Mouse (Mus musculus): ENCODE data around the gene Atp10a. TPM values are rescaled to one million over a fixed set of nuclear protein-coding genes. Genes with fewer than 3 reads are reported as not detected.

Atp10a gene
- polyA plus RNA-seq, 1 experiment from 2014 or later: 2.7 TPM

DNA sequence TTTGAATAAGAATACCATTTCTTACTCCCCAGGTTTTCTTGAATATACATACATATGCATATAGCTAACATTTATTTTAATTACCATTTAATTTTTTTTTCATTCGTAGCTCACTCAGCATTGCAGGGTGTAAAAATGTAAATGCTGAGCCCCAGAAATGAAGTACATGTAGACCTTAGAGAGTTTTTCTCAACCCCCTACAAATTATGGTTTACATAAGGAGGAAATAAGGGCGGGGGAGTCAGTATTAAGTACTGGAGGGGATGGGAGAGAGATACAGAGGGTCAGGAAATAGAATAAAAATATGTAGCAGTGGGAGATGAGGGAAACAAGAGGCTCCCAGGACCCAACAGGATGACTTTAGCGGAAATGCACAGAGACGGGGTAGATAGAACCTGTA lies 188.5 kb downstream of the Atp10a start:
- H3K27me3 ChIP-seq (ENCODE audit: control insufficient read depth, insufficient read depth, low read length): no peaks in the 10 kb centered on the region
- H3K36me3 ChIP-seq (ENCODE audit: control insufficient read depth, insufficient read depth, low read length): no peaks in the 10 kb centered on the region
- H3K4me2 ChIP-seq (ENCODE audit: low read depth, low read length, severe bottlenecking): peak overlapping the region; percentile 19; the same call in 1 of the 2 replicates
- no peaks in the 10 kb centered on the region for H3K4me1 ChIP-seq (replicated peaks; ENCODE audit: control insufficient read depth, insufficient read depth, low read length)
- 27% methylated on average over 4 of the region's 4 CpGs for WGBS
- H3K9ac ChIP-seq (ENCODE audit: low read length): no peak overlapping the region
- no peaks in the 10 kb centered on the region for H3K9me3 ChIP-seq (ENCODE audit: control insufficient read depth, low read length)
- H3K4me3 ChIP-seq (ENCODE audit: low read depth, low read length): no peak overlapping the region
- DNase-seq (ENCODE audit: low spot score) (no peak), ATAC-seq (replicated peaks; ENCODE audit: low FRiP score) (peak; percentile 61)
- H3K27ac ChIP-seq (ENCODE audit: low read depth, low read length): peak overlapping the region; percentile 2; the same call in 1 of the 2 replicates

DNA sequence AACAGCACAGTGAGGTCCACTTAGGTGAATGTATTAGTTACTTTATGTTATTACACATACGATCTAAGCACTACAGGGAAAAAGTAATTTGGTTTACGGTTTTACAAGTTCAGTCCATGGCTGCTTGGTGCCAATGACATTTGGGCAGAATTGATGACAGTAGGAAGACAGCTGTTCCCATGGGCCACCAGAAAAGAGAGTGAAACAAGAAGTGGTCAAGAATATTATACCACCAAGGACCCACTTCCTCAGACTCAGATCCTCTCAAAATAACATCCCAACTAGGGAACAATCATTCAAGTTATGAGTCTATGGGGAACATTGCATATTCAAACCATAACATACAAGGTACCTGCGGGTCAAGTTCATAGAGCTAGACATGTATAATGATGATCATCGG lies 203.0 kb downstream of the Atp10a start:
- H3K9me3 ChIP-seq (ENCODE audit: control insufficient read depth, low read length): no peaks in the 10 kb centered on the region
- WGBS: 95% methylated on average over 4 of the region's 4 CpGs
- no peaks in the 10 kb centered on the region for H3K4me1 ChIP-seq (replicated peaks; ENCODE audit: control insufficient read depth, insufficient read depth, low read length)
- ATAC-seq (replicated peaks; ENCODE audit: low FRiP score): no peak
- no peaks in the 10 kb centered on the region for H3K27me3 ChIP-seq (ENCODE audit: control insufficient read depth, insufficient read depth, low read length)
- no peak overlapping the region for H3K9ac ChIP-seq (ENCODE audit: low read length)
- no peaks in the 10 kb centered on the region for H3K36me3 ChIP-seq (ENCODE audit: control insufficient read depth, insufficient read depth, low read length)
- H3K4me3 ChIP-seq (ENCODE audit: low read depth, low read length): no peak overlapping the region
- DNase-seq (ENCODE audit: low spot score): no peak
- no peak overlapping the region for H3K27ac ChIP-seq (ENCODE audit: low read depth, low read length)
- no peak overlapping the region for H3K4me2 ChIP-seq (ENCODE audit: low read depth, low read length, severe bottlenecking)

GRCm38 (mm10) chr7:58863174-58863573 lies 207.2 kb downstream of the Atp10a start:
- H3K4me2 ChIP-seq (ENCODE audit: low read depth, low read length, severe bottlenecking): no peak overlapping the region
- H3K36me3 ChIP-seq (ENCODE audit: control insufficient read depth, insufficient read depth, low read length): no peaks in the 10 kb centered on the region
- H3K27ac ChIP-seq (ENCODE audit: low read depth, low read length): no peak overlapping the region
- WGBS: 87% methylated on average over 3 of the region's 3 CpGs
- no peak overlapping the region for H3K9ac ChIP-seq (ENCODE audit: low read length)
- no peak for ATAC-seq (replicated peaks; ENCODE audit: low FRiP score)
- H3K4me1 ChIP-seq (replicated peaks; ENCODE audit: control insufficient read depth, insufficient read depth, low read length): no peaks in the 10 kb centered on the region
- no peaks in the 10 kb centered on the region for H3K27me3 ChIP-seq (ENCODE audit: control insufficient read depth, insufficient read depth, low read length)
- no peak overlapping the region for H3K4me3 ChIP-seq (ENCODE audit: low read depth, low read length)
- no peaks in the 10 kb centered on the region for H3K9me3 ChIP-seq (ENCODE audit: control insufficient read depth, low read length)
- DNase-seq (ENCODE audit: low spot score): no peak

GRCm38 (mm10) chr7:58866865-58867614 lies 211.1 kb downstream of the Atp10a start:
- Histone ChIP-seq H3K4me1 (replicated peaks; ENCODE audit: control insufficient read depth, insufficient read depth, low read length) (no peaks in the 10 kb centered on the region), H3K9ac (ENCODE audit: low read length) (no peak overlapping the region), H3K4me2 (ENCODE audit: low read depth, low read length, severe bottlenecking) (no peak overlapping the region), H3K36me3 (ENCODE audit: control insufficient read depth, insufficient read depth, low read length) (no peaks in the 10 kb centered on the region), H3K27ac (ENCODE audit: low read depth, low read length) (no peak overlapping the region), H3K9me3 (ENCODE audit: control insufficient read depth, low read length) (no peaks in the 10 kb centered on the region), H3K27me3 (ENCODE audit: control insufficient read depth, insufficient read depth, low read length) (no peaks in the 10 kb centered on the region), H3K4me3 (ENCODE audit: low read depth, low read length) (no peak overlapping the region)
- 35% methylated on average over 4 of the region's 4 CpGs for WGBS
- DNase-seq (ENCODE audit: low spot score) (no peak), ATAC-seq (replicated peaks; ENCODE audit: low FRiP score) (peak; percentile 77)

- Histone ChIP-seq H3K27ac (ENCODE audit: low read depth, low read length) (no peak overlapping the region), H3K4me3 (ENCODE audit: low read depth, low read length) (no peak overlapping the region), H3K4me2 (ENCODE audit: low read depth, low read length, severe bottlenecking) (no peak overlapping the region), H3K4me1 (replicated peaks; ENCODE audit: control insufficient read depth, insufficient read depth, low read length) (no peaks in the 10 kb centered on the region), H3K36me3 (ENCODE audit: control insufficient read depth, insufficient read depth, low read length) (no peaks in the 10 kb centered on the region), H3K9ac (ENCODE audit: low read length) (no peak overlapping the region), H3K27me3 (ENCODE audit: control insufficient read depth, insufficient read depth, low read length) (no peaks in the 10 kb centered on the region), H3K9me3 (ENCODE audit: control insufficient read depth, low read length) (no peaks in the 10 kb centered on the region)
- no peak for DNase-seq (ENCODE audit: low spot score)
- 75% methylated on average over 1 of the region's 1 CpGs for WGBS
- ATAC-seq (replicated peaks; ENCODE audit: low FRiP score): no peak
These were observed 214.7 kb downstream of the Atp10a start for GRCm38 (mm10) chr7:58870661-58871060.

DNA sequence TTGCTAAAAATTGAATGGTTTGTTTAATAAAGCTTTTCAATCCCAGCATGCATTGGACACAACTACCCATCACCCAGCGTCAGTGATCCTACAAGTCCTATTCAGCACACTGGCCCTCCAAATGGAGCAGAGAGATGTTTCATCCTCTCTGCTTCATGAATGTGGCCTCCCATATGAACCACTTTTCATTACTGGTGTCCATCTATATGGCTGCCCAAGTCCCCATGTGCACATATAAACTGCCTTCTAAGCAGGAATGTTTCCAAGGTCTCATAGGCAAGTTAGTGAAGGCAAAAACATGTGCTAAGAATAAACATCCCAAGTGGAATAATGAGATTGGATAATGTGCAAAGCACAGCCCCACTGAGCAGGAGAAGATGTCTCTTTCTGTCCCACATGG lies 217.7 kb downstream of the Atp10a start:
- H3K27ac ChIP-seq (ENCODE audit: low read depth, low read length): no peak overlapping the region
- no peak overlapping the region for H3K9ac ChIP-seq (ENCODE audit: low read length)
- 97% methylated on average over 1 of the region's 1 CpGs for WGBS

More for the DNA sequence above, 217.7 kb downstream of the Atp10a start:
- no peaks in the 10 kb centered on the region for H3K27me3 ChIP-seq (ENCODE audit: control insufficient read depth, insufficient read depth, low read length)
- no peaks in the 10 kb centered on the region for H3K4me1 ChIP-seq (replicated peaks; ENCODE audit: control insufficient read depth, insufficient read depth, low read length)
- H3K4me3 ChIP-seq (ENCODE audit: low read depth, low read length): no peak overlapping the region
- no peak overlapping the region for H3K4me2 ChIP-seq (ENCODE audit: low read depth, low read length, severe bottlenecking)
- no peak for ATAC-seq (replicated peaks; ENCODE audit: low FRiP score)
- H3K9me3 ChIP-seq (ENCODE audit: control insufficient read depth, low read length): no peaks in the 10 kb centered on the region
- no peak for DNase-seq (ENCODE audit: low spot score)
- H3K36me3 ChIP-seq (ENCODE audit: control insufficient read depth, insufficient read depth, low read length): no peaks in the 10 kb centered on the region

Measured in forebrain, embryonic 11.5 days (tissue).